Mouse (Mus musculus) stomach, postnatal 0 days (tissue): ENCODE data around the gene Gstt1. TPM values are rescaled to one million over a fixed set of nuclear protein-coding genes. Genes with fewer than 3 reads are reported as not detected.
"Not testable (repeated sequence)": the region's sequence is repeated elsewhere in the genome, so short reads cannot be mapped to it uniquely, and the experiment has no call there.

ENCODE experiments used
- ATAC-seq: fragments of 200-750 bp; cut with Nextera tagmentation; 2 replicates; pipeline ENCODE4 v1.8.0; 2017; ENCODE audit not compliant: low FRiP score, low TSS enrichment
- DNase-seq: peaks from one replicate; pipeline ENCODE4 v3.0.0-alpha.2; 2016; ENCODE audit warnings: low spot score
- H3K27ac ChIP-seq: fragments of 300-500 bp; sonication (generic); replicated peaks from 2 replicates; pipeline ENCODE4 v1.5.1; 2014; ENCODE audit warnings: mild to moderate bottlenecking, control low read depth
- H3K27me3 ChIP-seq: fragments of 300-500 bp; sonication (generic); 2 replicates; pipeline ENCODE4 v1.6.1; 2014; ENCODE audit warnings: low read length; ENCODE audit not compliant: control insufficient read depth, insufficient read depth
- H3K36me3 ChIP-seq: fragments of 300-500 bp; sonication (generic); 2 replicates; pipeline ENCODE4 v1.6.1; 2014; ENCODE audit warnings: low read length, mixed read lengths; ENCODE audit not compliant: control insufficient read depth, insufficient read depth
- H3K4me1 ChIP-seq: fragments of 300-500 bp; sonication (generic); replicated peaks from 2 replicates; pipeline ENCODE4 v1.6.1; 2014; ENCODE audit warnings: antibody characterized with exemption; ENCODE audit not compliant: control insufficient read depth, insufficient read depth
- H3K4me2 ChIP-seq: fragments of 300-500 bp; sonication (generic); replicated peaks from 2 replicates; pipeline ENCODE4 v1.6.1; 2014; ENCODE audit warnings: low read depth, mild to moderate bottlenecking, control low read depth, moderate library complexity
- H3K4me3 ChIP-seq: fragments of 300-500 bp; sonication (generic); 2 replicates; pipeline ENCODE4 v1.5.1; 2014; ENCODE audit warnings: low read depth, low read length, control low read depth
- H3K9ac ChIP-seq: fragments of 300-500 bp; sonication (generic); 2 replicates; pipeline ENCODE4 v1.6.1; 2014; ENCODE audit warnings: mild to moderate bottlenecking, low read length, control low read depth, mixed read lengths
- H3K9me3 ChIP-seq: fragments of 300-500 bp; sonication (generic); 2 replicates; pipeline ENCODE4 v1.6.1; 2016; ENCODE audit warnings: low read length; ENCODE audit not compliant: control insufficient read depth
- CTCF ChIP-seq: IDR thresholded peaks from 2 replicates; pipeline ENCODE4 v1.5.1; 2016; ENCODE audit warnings: antibody characterized with exemption, low read depth, mild to moderate bottlenecking, moderate library complexity
- EP300 ChIP-seq: optimal IDR thresholded peaks from 2 replicates; pipeline ENCODE3; 2016; ENCODE audit warnings: antibody characterized with exemption
- WGBS: fragments of 180-500 bp; shearing (Covaris S2); extraction: QIAGEN DNeasy Blood & Tissue Kit; methylation state at CpG from one replicate; pipeline ENCODE4 v1.1.7; 2014; 5-methylcytosine and 5-hydroxymethylcytosine counted together
- polyA plus RNA-seq: library from polyadenylated mRNA; unstranded; fragments of >200 nt; fragmentation: Nextera tagmentation; extraction: Ambion mirVana; gene quantifications from 2 replicates; pipeline ENCODE4 v1.2.1, GENCODE M21; 2015

Gene Gstt1
- polyA plus RNA-seq, 1 experiment from 2014 or later: 16.1 TPM

DNA sequence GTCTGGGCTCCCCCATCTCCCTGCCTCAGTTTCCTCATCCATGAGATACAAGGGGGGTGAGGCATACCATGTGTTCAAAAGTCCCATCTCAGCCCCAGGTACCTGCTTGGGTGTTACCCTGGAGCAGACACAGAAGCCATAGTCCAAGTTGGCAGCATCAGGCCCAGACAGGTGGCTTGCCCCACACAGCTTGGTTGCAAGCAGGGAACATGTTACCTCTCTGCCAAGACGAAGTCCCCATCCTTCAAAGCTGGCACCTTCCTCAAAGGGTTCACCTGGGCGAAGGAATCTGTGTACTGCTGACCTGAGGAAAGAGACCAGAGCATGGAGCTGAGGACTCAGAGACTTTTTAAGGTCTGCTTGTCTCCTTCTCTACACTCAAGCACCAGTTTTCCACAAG is 20.5 kb downstream of the Gstt1 start:
- Histone ChIP-seq H3K36me3 (no peaks in the 10 kb centered on the region), H3K27me3 (no peaks in the 10 kb centered on the region), H3K4me3 (no peak overlapping the region), H3K4me2 (no peak overlapping the region), H3K27ac (no peak overlapping the region), H3K9ac (no peak overlapping the region), H3K4me1 (no peaks in the 10 kb centered on the region; the same call in 1 of the 2 replicates), H3K9me3 (no peaks in the 10 kb centered on the region)
- DNase-seq (no peak), ATAC-seq (no peak)
- no peak for TF ChIP-seq EP300
- no peak for TF ChIP-seq CTCF
- 84% methylated on average over 2 of the region's 2 CpGs for WGBS

DNA sequence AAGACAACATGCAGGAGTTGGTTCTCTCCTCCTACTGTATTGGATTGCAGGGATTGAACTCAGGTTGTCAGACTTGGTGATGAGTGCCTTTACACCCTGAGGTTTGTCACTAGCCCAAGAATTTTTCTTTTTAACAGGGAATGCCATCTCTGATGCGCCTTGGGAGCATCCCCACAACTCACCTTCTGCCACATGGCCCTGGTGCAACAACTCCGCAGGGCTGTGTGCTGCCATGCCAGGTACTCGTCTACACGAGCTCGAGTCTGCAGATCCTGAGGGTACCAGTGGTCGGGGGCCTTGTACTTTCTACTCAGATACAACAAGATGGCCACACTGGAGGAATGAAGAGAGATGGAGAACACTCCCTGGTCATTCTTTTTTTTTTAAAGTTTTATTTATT is 21.8 kb downstream of the Gstt1 start:
- no peak for ATAC-seq
- no peak overlapping the region for H3K9ac ChIP-seq

DNA sequence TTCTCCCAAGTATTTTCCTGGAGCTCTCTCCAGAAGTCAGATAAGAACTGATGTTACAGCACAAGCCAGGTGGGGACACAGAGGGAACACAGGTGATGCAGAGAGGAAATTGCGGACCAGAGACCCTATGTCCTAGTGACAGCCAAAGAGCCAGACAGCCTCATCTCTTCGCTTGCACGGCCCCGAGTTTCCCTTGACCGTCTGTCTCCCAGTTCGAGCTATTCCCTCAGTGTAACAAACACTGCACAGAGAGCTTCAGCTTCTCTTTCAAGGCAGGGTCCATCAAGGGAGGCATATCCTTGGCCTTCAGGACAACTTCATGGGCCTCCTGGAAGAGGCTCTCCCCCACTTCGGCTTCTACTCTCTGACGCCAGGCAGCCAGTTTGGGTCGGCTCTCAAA is 23.8 kb downstream of the Gstt1 start:
- WGBS: 90% methylated on average over 9 of the region's 9 CpGs
- no peaks in the 10 kb centered on the region for H3K4me1 ChIP-seq
- H3K4me2 ChIP-seq: no peak overlapping the region
- H3K4me3 ChIP-seq: no peak overlapping the region
- ATAC-seq (no peak), DNase-seq (no peak)
- H3K9me3 ChIP-seq: no peaks in the 10 kb centered on the region
- H3K36me3 ChIP-seq: no peaks in the 10 kb centered on the region
- H3K9ac ChIP-seq: no peak overlapping the region
- TF ChIP-seq CTCF (no peak), EP300 (no peak)
- no peaks in the 10 kb centered on the region for H3K27me3 ChIP-seq
- no peak overlapping the region for H3K27ac ChIP-seq

More for the DNA sequence above, 21.8 kb downstream of the Gstt1 start:
- H3K36me3 ChIP-seq: no peaks in the 10 kb centered on the region
- DNase-seq: no peak
- H3K9me3 ChIP-seq: no peaks in the 10 kb centered on the region
- WGBS: 91% methylated on average over 6 of the region's 6 CpGs
- H3K27ac ChIP-seq: no peak overlapping the region
- H3K27me3 ChIP-seq: no peaks in the 10 kb centered on the region
- TF ChIP-seq CTCF (no peak), EP300 (no peak)
- H3K4me1 ChIP-seq: no peaks in the 10 kb centered on the region; the same call in 1 of the 2 replicates
- H3K4me3 ChIP-seq: no peak overlapping the region
- no peak overlapping the region for H3K4me2 ChIP-seq

DNA sequence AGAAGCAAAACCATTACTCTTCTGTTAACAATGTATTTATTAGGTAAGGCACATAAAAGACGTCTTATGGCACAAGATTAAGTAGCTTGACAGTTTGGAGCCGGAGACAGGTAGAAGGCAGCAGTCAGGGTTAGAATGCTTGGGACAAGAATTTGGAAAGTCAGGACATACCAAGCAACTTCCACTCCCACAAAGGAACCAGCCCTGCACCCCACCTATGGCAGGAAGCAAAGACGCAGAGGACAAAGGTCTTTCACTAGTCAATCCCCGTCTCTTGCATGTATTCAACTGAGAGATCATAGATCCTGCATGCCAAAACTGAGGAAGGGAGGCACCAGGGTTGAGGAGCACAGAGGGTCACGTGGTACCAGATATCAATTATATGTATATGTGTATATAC is 24.3 kb downstream of the Gstt1 start:
- no peak overlapping the region for H3K4me3 ChIP-seq
- H3K36me3 ChIP-seq: no peaks in the 10 kb centered on the region
- DNase-seq: no peak
- H3K4me2 ChIP-seq: no peak overlapping the region
- no peak for ATAC-seq
- H3K27me3 ChIP-seq: no peaks in the 10 kb centered on the region
- no peak overlapping the region for H3K9ac ChIP-seq
- H3K9me3 ChIP-seq: no peaks in the 10 kb centered on the region
- no peaks in the 10 kb centered on the region for H3K4me1 ChIP-seq
- H3K27ac ChIP-seq: 0 out of 2 replicates have a peak overlapping the region, but pooled peaks have one; percentile 1
- TF ChIP-seq EP300: no peak
- no peak for TF ChIP-seq CTCF
- 81% methylated on average over 5 of the region's 5 CpGs for WGBS

DNA sequence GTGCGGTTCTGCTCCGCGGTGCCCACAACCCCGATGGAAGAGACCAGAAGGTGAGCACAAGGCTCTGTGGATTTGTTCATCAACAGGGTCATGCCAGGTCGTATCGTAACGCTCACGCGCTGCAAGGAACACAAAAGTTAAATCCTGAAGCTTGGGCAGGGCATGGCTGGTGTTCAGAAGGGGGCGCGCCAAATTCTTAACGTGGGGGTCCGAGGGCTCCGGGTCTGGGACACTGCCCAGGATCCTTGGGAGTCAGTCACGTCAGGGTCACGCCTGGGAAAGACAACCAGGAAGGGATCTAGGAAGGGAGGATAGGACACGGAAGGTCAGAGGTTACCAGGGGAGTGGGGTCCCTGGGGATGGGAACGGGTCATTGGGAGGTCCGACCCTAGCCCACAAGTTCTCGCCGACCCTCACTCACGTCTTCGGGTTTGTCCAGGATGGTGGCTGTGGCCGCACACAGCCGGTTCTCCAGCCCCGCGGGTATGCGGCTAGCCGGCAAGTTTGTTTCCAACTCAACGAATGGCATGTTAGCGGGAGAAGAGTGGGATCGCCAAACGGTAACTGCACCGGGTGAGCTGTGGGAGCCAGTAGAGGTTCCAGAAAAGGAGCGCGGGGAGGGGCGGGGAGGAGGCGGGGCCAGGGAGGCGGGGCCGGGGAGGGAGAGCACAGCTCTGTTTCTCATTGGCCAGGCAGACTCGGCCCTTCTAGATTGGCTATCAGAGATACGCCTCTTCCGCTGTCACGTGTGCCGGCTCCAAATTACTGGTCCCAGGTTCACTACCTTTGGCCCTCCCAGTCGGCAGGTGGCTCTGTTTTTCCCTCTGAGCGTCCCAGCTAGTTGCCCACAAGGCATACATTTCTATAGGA is 25.4 kb downstream of the Gstt1 start, which contains the start of gene Ddt:
TSS of gene Ddt (minus strand) at position 620 of the 870 bp plus-strand sequence.
- no peaks in the 10 kb centered on the region for H3K9me3 ChIP-seq
- peak; percentile 94 for ATAC-seq
- peak within 1 kb of the TSS; percentile 99 for H3K4me2 ChIP-seq
- no peaks in the 10 kb centered on the region for H3K36me3 ChIP-seq
- H3K27ac ChIP-seq: peak within 1 kb of the TSS; percentile 65; the same call in 1 of the 2 replicates
- DNase-seq: peak; percentile 97
- H3K4me3 ChIP-seq: peak within 1 kb of the TSS; percentile 67
- peak within 1 kb of the TSS; percentile 65 for H3K9ac ChIP-seq
- no peaks in the 10 kb centered on the region for H3K4me1 ChIP-seq
- under 1% methylated on average over 46 of the region's 47 CpGs for WGBS
- H3K27me3 ChIP-seq: no peaks in the 10 kb centered on the region
- TF ChIP-seq CTCF: peak; percentile 58
- no peak for TF ChIP-seq EP300

DNA sequence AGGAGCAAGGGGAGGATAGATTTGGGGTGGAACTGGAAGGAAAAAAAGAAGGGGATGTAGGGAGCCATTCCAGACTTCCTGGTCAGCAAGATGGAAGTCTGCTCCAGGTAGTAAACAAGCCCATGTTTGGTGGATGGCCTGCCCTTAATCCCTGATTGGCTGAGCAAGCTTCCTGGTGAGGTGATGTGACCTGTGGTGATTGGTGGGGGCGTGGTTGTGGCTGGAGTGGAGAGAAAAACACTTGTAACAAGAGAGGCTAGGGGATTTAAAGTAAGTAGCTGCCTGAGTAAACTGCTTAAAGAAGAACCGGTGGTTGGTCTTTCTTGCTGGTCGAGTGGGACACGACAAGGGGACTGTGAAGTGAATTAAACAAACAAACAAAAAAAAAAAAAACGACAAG is 30.6 kb downstream of the Gstt1 start:
- not testable (repeated sequence) for H3K4me2 ChIP-seq, H3K27me3 ChIP-seq, H3K27ac ChIP-seq, H3K4me3 ChIP-seq, H3K36me3 ChIP-seq, ATAC-seq, H3K9ac ChIP-seq, H3K4me1 ChIP-seq, H3K9me3 ChIP-seq
- 31% methylated on average over 5 of the region's 5 CpGs for WGBS
- DNase-seq: peak; percentile 56
